Comparison of ENCODE assay signal across 8 mouse cellular contexts in the genomic region with DNA sequence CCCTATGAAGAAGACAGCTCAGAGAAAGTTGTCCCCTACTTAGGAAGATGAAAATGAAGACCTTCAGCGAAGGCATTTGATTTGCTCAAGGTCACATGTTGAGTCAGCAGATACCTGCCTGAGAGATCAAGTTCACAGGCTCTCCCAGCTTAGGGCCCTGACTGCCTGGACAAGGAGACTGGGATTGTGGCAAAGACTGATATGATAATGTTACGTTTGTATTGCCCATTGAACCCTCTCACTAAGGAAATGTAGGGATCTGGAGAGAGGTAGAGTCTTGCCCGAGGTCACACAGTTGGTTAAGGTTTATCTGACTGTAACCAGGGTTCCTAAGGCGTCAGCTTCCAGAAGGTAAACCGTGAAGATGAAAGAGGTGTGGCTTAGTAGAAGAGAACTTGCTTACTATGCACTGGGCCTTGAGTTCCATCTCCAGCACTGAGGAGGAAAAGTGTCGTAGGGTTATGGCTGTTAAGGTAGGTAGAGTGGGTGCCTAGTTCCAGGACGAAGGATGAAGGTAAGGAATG. TPM values are rescaled to one million over a fixed set of nuclear protein-coding genes. Genes with fewer than 3 reads are reported as not detected.
DNase-seq lines count a peak whose midpoint lies in the region; ATAC-seq and TF ChIP-seq lines count a peak whose summit lies in the region.

No protein-coding gene starts in this region.

- no peaks in the 10 kb centered on the region for H3K9me3 ChIP-seq in limb, embryonic 12.5 days

- no peaks in the 10 kb centered on the region for H3K27me3 ChIP-seq in cerebellum, adult 2 months (ENCODE audit: control insufficient read depth, insufficient read depth, low read length)
- H3K27me3 ChIP-seq in limb, embryonic 12.5 days, result no peaks in the 10 kb centered on the region
- no peaks in the 10 kb centered on the region for H3K27me3 ChIP-seq in small intestine, adult 2 months (ENCODE audit: control insufficient read depth, insufficient read depth, low read length)

- H3K27ac ChIP-seq in cerebellum, adult 2 months (ENCODE audit: insufficient read depth, low read length), result no peak overlapping the region
- no peak overlapping the region for H3K27ac ChIP-seq in embryonic fibroblast, embryonic 13.5 days (ENCODE audit: insufficient read depth, low read length)
- no peak overlapping the region for H3K27ac ChIP-seq in limb, embryonic 12.5 days
- H3K27ac ChIP-seq in small intestine, adult 2 months (ENCODE audit: insufficient read depth, low read depth, low read length), result peak overlapping the region; percentile 77

- peak overlapping the region; percentile 76 for H3K4me2 ChIP-seq in limb, embryonic 12.5 days

- H3K4me3 ChIP-seq in cerebellum, adult 2 months (replicated peaks; ENCODE audit: insufficient read depth, low read depth, low read length), result peak overlapping the region; percentile 49
- H3K4me3 ChIP-seq in embryonic fibroblast, embryonic 13.5 days (ENCODE audit: insufficient read depth, low read length), result peak overlapping the region; percentile 69
- peak overlapping the region; percentile 69 for H3K4me3 ChIP-seq in limb, embryonic 12.5 days (replicated peaks)
- peak overlapping the region; percentile 93 for H3K4me3 ChIP-seq in small intestine, adult 2 months (ENCODE audit: low read depth, low read length)

- H3K36me3 ChIP-seq in limb, embryonic 12.5 days, result peaks cover 31% of the 10 kb centered on the region
- peaks cover 11% of the 10 kb centered on the region for H3K36me3 ChIP-seq in small intestine, adult 2 months (ENCODE audit: control insufficient read depth, insufficient read depth, low read length)

- 48% methylated on average over 7 of the region's 7 CpGs for WGBS in cerebellum, adult 2 months
- 60% methylated on average over 7 of the region's 7 CpGs for WGBS in limb, embryonic 12.5 days
- 22% methylated on average over 7 of the region's 7 CpGs for WGBS in small intestine, adult 2 months

- peaks cover 3% of the 10 kb centered on the region; the same call in 1 of the 2 replicates for H3K4me1 ChIP-seq in cerebellum, adult 2 months (ENCODE audit: control insufficient read depth, insufficient read depth, low read length)
- peaks cover 3% of the 10 kb centered on the region; the same call in 1 of the 2 replicates for H3K4me1 ChIP-seq in embryonic fibroblast, embryonic 13.5 days (ENCODE audit: control insufficient read depth, insufficient read depth, low read length)
- peaks cover 15% of the 10 kb centered on the region for H3K4me1 ChIP-seq in limb, embryonic 12.5 days (replicated peaks)
- H3K4me1 ChIP-seq in small intestine, adult 2 months (ENCODE audit: control insufficient read depth, insufficient read depth, insufficient read length, low read length), result peaks cover 4% of the 10 kb centered on the region; the same call in 1 of the 2 replicates

- no peak for TF ChIP-seq POLR2A in cerebellum, adult 2 months (IDR thresholded peaks at IDR 0.05; ENCODE audit: borderline replicate concordance, insufficient read depth, low read length)
- TF ChIP-seq POLR2A in embryonic fibroblast, embryonic 13.5 days (IDR thresholded peaks at IDR 0.05; ENCODE audit: low read depth, low read length), result no peak
- no peak for TF ChIP-seq POLR2A in small intestine, adult 2 months (IDR thresholded peaks at IDR 0.05; ENCODE audit: low read depth, low read length)

- DNase-seq in cerebellum, adult 2 months, result no peak
- no peak for DNase-seq in cerebellum, adult 9-11 months
- peak; percentile 35 for DNase-seq in 416B (ENCODE audit: low read depth)
- DNase-seq in right cerebral cortex, postnatal 36 days (ENCODE audit: low spot score in 2 of 2), result no peak
- no peak for DNase-seq in layer of hippocampus, adult 8-10 months (ENCODE audit: low spot score in 2 of 2)

- no peak for TF ChIP-seq CTCF in cerebellum, adult 2 months (IDR thresholded peaks at IDR 0.05; ENCODE audit: borderline replicate concordance, insufficient read depth, low read depth, low read length)
- TF ChIP-seq CTCF in embryonic fibroblast, embryonic 13.5 days (IDR thresholded peaks at IDR 0.05; ENCODE audit: borderline replicate concordance, insufficient read depth, low read length), result no peak
- TF ChIP-seq CTCF in small intestine, adult 2 months (IDR thresholded peaks at IDR 0.05; ENCODE audit: extremely low read depth, insufficient read length, insufficient replicate concordance, low read depth, low read length), result no peak

- H3K9ac ChIP-seq in limb, embryonic 12.5 days (replicated peaks), result peak overlapping the region; percentile 72

- no peak for ATAC-seq in limb, embryonic 12.5 days (ENCODE audit: insufficient number of reproducible peaks, insufficient read depth, low FRiP score, low TSS enrichment, low read depth)

RNA-seq across cellular contexts. Expression of a gene that starts 1.0 kb away (rescaled TPM):
- polyA plus RNA-seq in cerebellum, adult 2 months (2012; rRNA removed), result 71.2 and 81.2 TPM in 2 replicates
- polyA plus RNA-seq in embryonic fibroblast, embryonic 13.5 days (2011; ENCODE audit: insufficient read length, low read depth, missing spikeins), result 29.2 and 31.5 TPM in 2 replicates
- polyA plus RNA-seq in limb, embryonic 12.5 days (2016; fragmentation: Nextera tagmentation; extraction: Ambion mirVana), result 65.5 and 68.7 TPM in 2 replicates
- 42.0 and 60.6 TPM in 2 replicates for polyA plus RNA-seq in small intestine, adult 2 months (2012; rRNA removed)
- total RNA-seq in layer of hippocampus, adult 8-10 months (2022), result 10 to 100 TPM; 55.8 to 66.8 (median 63.1) TPM

RNA-seq across cellular contexts. Expression of a gene that starts 4.8 kb away (rescaled TPM):
- polyA plus RNA-seq in cerebellum, adult 2 months (2012; rRNA removed), result 0.43 TPM in 2 replicates
- not detected in 2 replicates for polyA plus RNA-seq in embryonic fibroblast, embryonic 13.5 days (2011; ENCODE audit: insufficient read length, low read depth, missing spikeins)
- polyA plus RNA-seq in limb, embryonic 12.5 days (2016; fragmentation: Nextera tagmentation; extraction: Ambion mirVana), result 0.36 TPM in 1 of 2 replicates, not detected in the other
- polyA plus RNA-seq in small intestine, adult 2 months (2012; rRNA removed), result not detected in 2 replicates
- under 1 TPM in 2 of 4 experiments, not detected in 2; 0.43 to 0.85 TPM for total RNA-seq in layer of hippocampus, adult 8-10 months (2022)

RNA-seq across cellular contexts. Expression of a gene that starts 42.3 kb away (rescaled TPM):
- 9.4 and 11.1 TPM in 2 replicates for polyA plus RNA-seq in cerebellum, adult 2 months (2012; rRNA removed)
- 5.8 and 7.2 TPM in 2 replicates for polyA plus RNA-seq in embryonic fibroblast, embryonic 13.5 days (2011; ENCODE audit: insufficient read length, low read depth, missing spikeins)
- 8.4 and 8.8 TPM in 2 replicates for polyA plus RNA-seq in limb, embryonic 12.5 days (2016; fragmentation: Nextera tagmentation; extraction: Ambion mirVana)
- polyA plus RNA-seq in small intestine, adult 2 months (2012; rRNA removed), result 34.6 and 101 TPM in 2 replicates
- 10 to 100 TPM in 1 of 4 experiments, 1 to 10 TPM in 3; 4.5 to 10.2 (median 7.1) TPM for total RNA-seq in layer of hippocampus, adult 8-10 months (2022)

RNA-seq across cellular contexts. Expression of a gene that starts 48.0 kb away (rescaled TPM):
- polyA plus RNA-seq in cerebellum, adult 2 months (2012; rRNA removed), result 46.7 and 52.5 TPM in 2 replicates
- polyA plus RNA-seq in embryonic fibroblast, embryonic 13.5 days (2011; ENCODE audit: insufficient read length, low read depth, missing spikeins), result 36.7 and 39.3 TPM in 2 replicates
- polyA plus RNA-seq in limb, embryonic 12.5 days (2016; fragmentation: Nextera tagmentation; extraction: Ambion mirVana), result 31.9 and 35.2 TPM in 2 replicates
- 20.2 and 40.8 TPM in 2 replicates for polyA plus RNA-seq in small intestine, adult 2 months (2012; rRNA removed)
- total RNA-seq in layer of hippocampus, adult 8-10 months (2022), result 10 to 100 TPM; 57.2 to 62.0 (median 60.1) TPM

RNA-seq across cellular contexts. Expression of a gene that starts 53.4 kb away (rescaled TPM):
- 58.3 and 60.0 TPM in 2 replicates for polyA plus RNA-seq in cerebellum, adult 2 months (2012; rRNA removed)
- polyA plus RNA-seq in embryonic fibroblast, embryonic 13.5 days (2011; ENCODE audit: insufficient read length, low read depth, missing spikeins), result 23.5 and 30.9 TPM in 2 replicates
- polyA plus RNA-seq in limb, embryonic 12.5 days (2016; fragmentation: Nextera tagmentation; extraction: Ambion mirVana), result 33.6 and 38.0 TPM in 2 replicates
- polyA plus RNA-seq in small intestine, adult 2 months (2012; rRNA removed), result 25.3 and 26.8 TPM in 2 replicates
- 10 to 100 TPM; 47.2 to 70.6 (median 53.7) TPM for total RNA-seq in layer of hippocampus, adult 8-10 months (2022)
